Mouse (Mus musculus): Measurements from ENCODE around the gene Pmepa1. TPM values are rescaled to one million over a fixed set of nuclear protein-coding genes. Genes with fewer than 3 reads are reported as not detected.
A peak's percentile ranks its signal among the peaks of the same experiment; 100 is the strongest.

Gene Pmepa1
- polyA plus RNA-seq, 1 experiment from 2014 or later, result 6.9 TPM

DNA sequence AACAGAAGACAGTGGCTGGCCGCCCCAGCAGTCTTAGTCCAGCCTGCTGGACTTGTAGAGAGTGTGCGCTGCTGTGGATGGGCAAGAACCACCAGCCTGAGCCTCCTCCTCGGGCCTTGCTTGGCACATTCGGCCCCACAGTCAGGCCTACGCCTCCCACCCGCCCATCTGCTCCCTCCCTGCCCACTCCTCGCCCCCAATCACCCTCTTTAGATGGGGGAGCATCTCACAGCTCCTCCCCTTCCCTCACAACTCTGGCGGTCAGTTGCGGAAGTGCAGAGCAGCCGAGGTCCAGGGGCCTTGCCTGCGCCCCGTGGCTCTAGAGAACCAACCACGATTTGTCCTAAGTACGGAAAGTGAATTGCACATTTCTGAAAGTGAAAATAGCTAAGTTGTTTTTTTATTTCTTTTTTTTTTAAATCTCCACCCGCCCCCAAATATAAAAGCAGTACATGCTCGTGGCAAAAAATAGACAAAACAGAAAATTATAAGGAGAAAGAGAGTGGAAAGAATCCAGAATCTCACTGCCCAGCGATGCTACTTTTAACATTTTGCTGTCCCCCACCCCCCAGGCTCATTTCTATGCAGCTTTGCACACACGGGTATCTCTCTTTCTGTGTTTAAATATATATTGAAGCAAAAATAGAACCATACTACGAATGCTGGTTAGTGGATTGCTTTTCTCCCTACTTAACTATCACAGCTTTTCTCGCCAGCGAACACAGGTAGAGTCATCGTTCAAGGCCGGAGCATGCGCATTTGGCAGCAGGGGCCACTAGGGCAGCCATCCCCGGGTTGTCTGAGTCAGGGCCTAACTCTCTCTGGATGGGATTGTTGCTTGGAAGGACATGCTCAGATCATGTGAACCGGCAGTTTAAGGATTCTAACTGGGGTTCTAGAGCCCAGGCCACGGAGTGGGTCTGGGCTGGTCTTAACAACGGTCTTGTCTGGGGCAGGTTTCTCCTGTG is 24.6 kb upstream of the Pmepa1 start:
- Histone ChIP-seq H3K4me3 (ENCODE audit: low read depth, low read length) (no peak overlapping the region), H3K4me2 (ENCODE audit: low read length) (no peak overlapping the region), H3K9me3 (replicated peaks; ENCODE audit: control insufficient read depth, low read length) (no peaks in the 10 kb centered on the region), H3K27ac (ENCODE audit: low read depth, low read length) (no peak overlapping the region), H3K27me3 (replicated peaks; ENCODE audit: control insufficient read depth, insufficient read depth, low read length) (no peaks in the 10 kb centered on the region), H3K36me3 (ENCODE audit: control insufficient read depth, insufficient read depth, low read length) (no peaks in the 10 kb centered on the region), H3K4me1 (ENCODE audit: control insufficient read depth, insufficient read depth, low read length) (no peaks in the 10 kb centered on the region), H3K9ac (ENCODE audit: low read length) (no peak overlapping the region)
- DNase-seq (ENCODE audit: low spot score) (peak; percentile 12), ATAC-seq (no peak)
- WGBS, result 74% methylated on average over 28 of the region's 28 CpGs

DNA sequence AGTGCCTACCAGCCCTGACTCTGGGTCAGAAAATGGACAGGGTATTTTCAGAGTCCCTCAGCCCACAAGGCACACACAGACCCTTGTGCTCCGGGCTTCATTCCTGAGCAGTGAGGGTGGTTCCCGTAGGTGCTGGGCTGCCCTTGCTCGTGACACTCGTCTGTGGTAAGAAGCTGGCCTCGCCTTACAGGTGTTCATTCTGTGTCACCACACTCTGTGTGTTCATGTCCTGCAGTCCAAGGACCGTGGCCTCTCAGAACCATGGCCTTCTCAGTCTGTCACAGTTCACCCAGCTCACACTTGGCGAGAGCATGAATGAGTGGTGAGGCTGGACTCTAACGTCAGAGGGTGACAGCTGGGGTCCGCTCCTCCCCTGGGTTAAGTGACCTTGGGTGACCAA is 20.1 kb upstream of the Pmepa1 start:
- H3K4me2 ChIP-seq (ENCODE audit: low read length), result no peak overlapping the region
- no peak overlapping the region for H3K4me3 ChIP-seq (ENCODE audit: low read depth, low read length)
- H3K36me3 ChIP-seq (ENCODE audit: control insufficient read depth, insufficient read depth, low read length), result no peaks in the 10 kb centered on the region
- no peak for ATAC-seq
- 83% methylated on average over 9 of the region's 9 CpGs for WGBS
- H3K27ac ChIP-seq (ENCODE audit: low read depth, low read length), result no peak overlapping the region
- H3K9me3 ChIP-seq (replicated peaks; ENCODE audit: control insufficient read depth, low read length), result no peaks in the 10 kb centered on the region
- no peak overlapping the region for H3K9ac ChIP-seq (ENCODE audit: low read length)
- H3K4me1 ChIP-seq (ENCODE audit: control insufficient read depth, insufficient read depth, low read length), result no peaks in the 10 kb centered on the region
- no peaks in the 10 kb centered on the region for H3K27me3 ChIP-seq (replicated peaks; ENCODE audit: control insufficient read depth, insufficient read depth, low read length)
- no peak for DNase-seq (ENCODE audit: low spot score)

DNA sequence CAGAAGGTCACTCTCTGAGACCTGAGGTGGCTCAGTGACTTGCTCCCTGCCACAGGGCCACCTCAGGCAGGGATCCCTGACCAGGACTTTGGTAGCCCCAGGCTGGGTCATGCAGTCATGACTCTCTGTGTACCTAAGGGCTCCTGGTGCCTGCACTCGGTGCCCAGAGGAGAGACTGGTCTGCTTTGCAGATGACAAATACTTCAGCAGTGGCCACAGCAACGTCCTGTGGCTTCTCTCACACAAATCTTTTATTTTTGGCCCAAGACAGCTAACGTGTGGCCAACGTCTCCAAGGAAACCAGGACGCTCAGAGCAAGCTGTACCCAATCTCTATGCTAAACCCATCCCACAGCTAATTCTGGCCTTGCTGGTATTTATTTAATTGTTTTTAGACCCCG is 16.7 kb upstream of the Pmepa1 start:
- ATAC-seq, result no peak
- Histone ChIP-seq H3K27ac (ENCODE audit: low read depth, low read length) (no peak overlapping the region), H3K4me3 (ENCODE audit: low read depth, low read length) (no peak overlapping the region), H3K9me3 (replicated peaks; ENCODE audit: control insufficient read depth, low read length) (no peaks in the 10 kb centered on the region), H3K4me2 (ENCODE audit: low read length) (no peak overlapping the region), H3K9ac (ENCODE audit: low read length) (no peak overlapping the region), H3K27me3 (replicated peaks; ENCODE audit: control insufficient read depth, insufficient read depth, low read length) (no peaks in the 10 kb centered on the region), H3K4me1 (ENCODE audit: control insufficient read depth, insufficient read depth, low read length) (no peaks in the 10 kb centered on the region), H3K36me3 (ENCODE audit: control insufficient read depth, insufficient read depth, low read length) (no peaks in the 10 kb centered on the region)
- no peak for DNase-seq (ENCODE audit: low spot score)
- WGBS, result 65% methylated on average over 6 of the region's 6 CpGs

DNA sequence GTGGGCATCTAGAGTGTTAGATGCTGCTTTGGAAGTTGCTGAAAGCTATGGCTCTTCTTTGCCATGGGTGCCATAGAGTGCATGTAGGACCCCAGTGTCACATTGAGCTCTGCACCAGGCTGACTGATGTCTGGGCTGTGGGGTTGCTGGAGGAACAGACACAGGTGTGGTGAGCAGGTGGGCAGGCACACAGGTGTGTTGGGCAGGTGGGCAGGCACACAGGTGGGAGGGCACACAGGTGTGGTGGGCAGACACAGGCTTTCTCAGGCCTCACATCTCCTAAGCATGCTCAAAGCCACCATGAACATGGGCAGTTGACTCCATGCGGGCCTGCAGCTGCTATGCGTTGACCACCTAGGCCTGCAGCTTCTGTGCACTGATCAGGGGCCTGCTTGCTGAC is 16.2 kb upstream of the Pmepa1 start:
- Histone ChIP-seq H3K9me3 (replicated peaks; ENCODE audit: control insufficient read depth, low read length) (no peaks in the 10 kb centered on the region), H3K27me3 (replicated peaks; ENCODE audit: control insufficient read depth, insufficient read depth, low read length) (no peaks in the 10 kb centered on the region), H3K27ac (ENCODE audit: low read depth, low read length) (no peak overlapping the region), H3K4me3 (ENCODE audit: low read depth, low read length) (no peak overlapping the region), H3K4me2 (ENCODE audit: low read length) (no peak overlapping the region), H3K9ac (ENCODE audit: low read length) (no peak overlapping the region), H3K36me3 (ENCODE audit: control insufficient read depth, insufficient read depth, low read length) (no peaks in the 10 kb centered on the region), H3K4me1 (ENCODE audit: control insufficient read depth, insufficient read depth, low read length) (no peaks in the 10 kb centered on the region)
- WGBS, result 86% methylated on average over 2 of the region's 2 CpGs
- ATAC-seq (no peak), DNase-seq (ENCODE audit: low spot score) (no peak)

DNA sequence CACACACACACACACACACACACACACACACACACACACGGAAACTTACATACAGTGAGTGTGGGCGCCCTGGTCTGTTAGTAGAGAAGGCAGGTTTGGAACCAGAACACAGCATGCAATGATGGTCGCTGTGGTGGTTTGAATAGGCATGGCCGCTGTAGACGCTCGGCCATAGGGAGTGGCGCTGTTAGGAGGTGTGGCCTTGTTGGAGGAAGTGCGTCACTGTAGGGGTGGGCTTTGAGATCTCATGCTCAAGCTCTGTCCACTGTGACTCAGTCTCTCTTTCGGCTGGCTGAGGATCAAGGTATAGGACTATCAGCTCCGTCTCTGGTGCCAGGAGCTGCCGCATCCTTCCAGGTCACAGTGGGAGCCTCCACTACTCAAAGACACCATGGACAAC is 14.6 kb upstream of the Pmepa1 start:
- DNase-seq (ENCODE audit: low spot score) (no peak), ATAC-seq (no peak)
- H3K9ac ChIP-seq (ENCODE audit: low read length), result no peak overlapping the region
- 93% methylated on average over 11 of the region's 11 CpGs for WGBS
- no peak overlapping the region for H3K27ac ChIP-seq (ENCODE audit: low read depth, low read length)
- no peak overlapping the region for H3K4me2 ChIP-seq (ENCODE audit: low read length)
- no peaks in the 10 kb centered on the region for H3K27me3 ChIP-seq (replicated peaks; ENCODE audit: control insufficient read depth, insufficient read depth, low read length)
- no peaks in the 10 kb centered on the region for H3K4me1 ChIP-seq (ENCODE audit: control insufficient read depth, insufficient read depth, low read length)
- H3K36me3 ChIP-seq (ENCODE audit: control insufficient read depth, insufficient read depth, low read length), result no peaks in the 10 kb centered on the region
- no peaks in the 10 kb centered on the region for H3K9me3 ChIP-seq (replicated peaks; ENCODE audit: control insufficient read depth, low read length)
- H3K4me3 ChIP-seq (ENCODE audit: low read depth, low read length), result no peak overlapping the region

DNA sequence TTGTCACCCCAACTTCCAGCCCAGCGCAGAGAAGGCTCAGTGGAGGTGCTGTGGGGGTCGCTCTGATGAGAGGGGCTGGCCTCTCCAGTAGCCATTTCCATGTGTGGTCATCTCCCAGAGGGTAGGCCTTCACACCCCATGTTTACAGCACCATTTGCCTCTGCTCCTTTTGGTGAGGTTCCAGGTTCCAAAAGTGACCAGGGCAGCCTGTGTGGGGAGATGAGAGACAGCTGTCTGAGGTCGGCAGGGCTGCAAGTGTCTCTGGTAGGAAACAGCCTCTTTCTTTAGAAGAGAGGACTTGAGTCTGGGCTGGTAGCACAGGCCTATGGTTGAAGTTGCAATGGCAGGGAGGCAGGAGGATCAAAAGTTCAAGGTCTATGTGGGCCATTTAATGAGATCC is 13.6 kb upstream of the Pmepa1 start:
- ATAC-seq (no peak), DNase-seq (ENCODE audit: low spot score) (no peak)
- 89% methylated on average over 3 of the region's 3 CpGs for WGBS
- H3K4me1 ChIP-seq (ENCODE audit: control insufficient read depth, insufficient read depth, low read length), result no peaks in the 10 kb centered on the region
- H3K27me3 ChIP-seq (replicated peaks; ENCODE audit: control insufficient read depth, insufficient read depth, low read length), result no peaks in the 10 kb centered on the region
- no peaks in the 10 kb centered on the region for H3K9me3 ChIP-seq (replicated peaks; ENCODE audit: control insufficient read depth, low read length)
- H3K4me3 ChIP-seq (ENCODE audit: low read depth, low read length), result no peak overlapping the region
- H3K9ac ChIP-seq (ENCODE audit: low read length), result no peak overlapping the region
- H3K4me2 ChIP-seq (ENCODE audit: low read length), result no peak overlapping the region
- H3K27ac ChIP-seq (ENCODE audit: low read depth, low read length), result no peak overlapping the region
- H3K36me3 ChIP-seq (ENCODE audit: control insufficient read depth, insufficient read depth, low read length), result no peaks in the 10 kb centered on the region

DNA sequence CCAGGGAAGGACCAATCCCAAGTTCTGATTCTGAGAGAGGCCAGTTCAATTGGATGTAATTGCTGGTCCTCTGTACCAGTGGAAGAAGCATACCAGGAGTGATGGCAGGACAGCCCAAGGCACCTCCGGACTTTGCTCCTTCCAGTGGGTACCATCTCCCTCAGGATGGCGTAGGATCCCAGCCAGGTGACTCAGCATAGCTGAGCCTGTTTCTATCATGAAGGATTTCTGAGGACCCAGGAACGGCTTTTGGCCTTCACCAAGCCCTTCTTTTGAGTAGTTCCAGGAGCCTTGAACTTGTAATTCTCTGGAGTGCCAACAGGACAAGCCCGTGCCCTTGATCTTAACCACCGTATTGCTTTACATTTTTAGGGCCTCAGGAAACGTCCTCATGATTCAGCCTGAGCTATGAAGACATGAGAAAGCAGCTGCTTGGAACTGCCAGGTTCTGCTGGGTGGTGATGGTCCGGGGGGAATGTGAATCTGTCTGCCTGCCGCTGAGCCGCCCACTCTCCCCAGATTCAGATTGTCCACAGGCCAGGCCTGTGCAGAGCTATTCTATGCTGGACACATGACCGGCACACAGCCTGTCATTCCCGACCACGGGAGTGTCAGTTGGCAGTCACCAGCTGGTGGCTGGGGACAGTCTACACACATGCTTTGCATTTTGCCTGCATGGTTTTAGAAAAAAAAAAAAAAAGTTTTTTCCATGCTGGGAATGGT is 9.6 kb upstream of the Pmepa1 start:
- H3K9ac ChIP-seq (ENCODE audit: low read length), result no peak overlapping the region
- no peaks in the 10 kb centered on the region for H3K36me3 ChIP-seq (ENCODE audit: control insufficient read depth, insufficient read depth, low read length)
- ATAC-seq (no peak), DNase-seq (ENCODE audit: low spot score) (no peak)
- no peak overlapping the region for H3K4me2 ChIP-seq (ENCODE audit: low read length)
- no peaks in the 10 kb centered on the region for H3K27me3 ChIP-seq (replicated peaks; ENCODE audit: control insufficient read depth, insufficient read depth, low read length)
- 90% methylated on average over 12 of the region's 12 CpGs for WGBS
- no peak overlapping the region for H3K4me3 ChIP-seq (ENCODE audit: low read depth, low read length)
- H3K9me3 ChIP-seq (replicated peaks; ENCODE audit: control insufficient read depth, low read length), result no peaks in the 10 kb centered on the region
- no peak overlapping the region for H3K27ac ChIP-seq (ENCODE audit: low read depth, low read length)
- no peaks in the 10 kb centered on the region for H3K4me1 ChIP-seq (ENCODE audit: control insufficient read depth, insufficient read depth, low read length)

DNA sequence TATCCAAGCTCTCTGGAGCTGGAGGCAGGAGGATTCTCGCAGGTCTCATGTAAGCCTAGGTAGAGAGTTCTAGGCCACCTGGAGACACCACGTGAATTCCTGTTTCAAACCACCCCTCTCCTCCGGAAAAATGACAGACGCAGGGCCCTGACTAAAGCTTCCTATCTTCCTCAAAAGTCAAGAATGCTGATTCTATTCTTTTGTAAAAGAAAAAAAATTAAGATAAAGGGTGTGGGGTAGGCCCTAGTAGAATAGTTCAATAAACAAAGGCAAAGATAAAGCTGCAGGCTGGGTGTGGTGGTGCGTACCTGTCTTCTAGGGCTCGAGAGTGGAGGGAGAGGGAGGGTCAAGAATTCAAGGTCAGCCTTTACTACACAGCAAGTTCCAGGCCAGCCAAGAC is 8.4 kb upstream of the Pmepa1 start:
- H3K9me3 ChIP-seq (replicated peaks; ENCODE audit: control insufficient read depth, low read length), result no peaks in the 10 kb centered on the region
- H3K36me3 ChIP-seq (ENCODE audit: control insufficient read depth, insufficient read depth, low read length), result no peaks in the 10 kb centered on the region
- H3K4me2 ChIP-seq (ENCODE audit: low read length), result no peak overlapping the region
- DNase-seq (ENCODE audit: low spot score) (no peak), ATAC-seq (no peak)
- no peak overlapping the region for H3K27ac ChIP-seq (ENCODE audit: low read depth, low read length)
- H3K9ac ChIP-seq (ENCODE audit: low read length), result no peak overlapping the region
- no peaks in the 10 kb centered on the region for H3K4me1 ChIP-seq (ENCODE audit: control insufficient read depth, insufficient read depth, low read length)
- H3K4me3 ChIP-seq (ENCODE audit: low read depth, low read length), result no peak overlapping the region
- WGBS, result 85% methylated on average over 6 of the region's 6 CpGs
- no peaks in the 10 kb centered on the region for H3K27me3 ChIP-seq (replicated peaks; ENCODE audit: control insufficient read depth, insufficient read depth, low read length)

DNA sequence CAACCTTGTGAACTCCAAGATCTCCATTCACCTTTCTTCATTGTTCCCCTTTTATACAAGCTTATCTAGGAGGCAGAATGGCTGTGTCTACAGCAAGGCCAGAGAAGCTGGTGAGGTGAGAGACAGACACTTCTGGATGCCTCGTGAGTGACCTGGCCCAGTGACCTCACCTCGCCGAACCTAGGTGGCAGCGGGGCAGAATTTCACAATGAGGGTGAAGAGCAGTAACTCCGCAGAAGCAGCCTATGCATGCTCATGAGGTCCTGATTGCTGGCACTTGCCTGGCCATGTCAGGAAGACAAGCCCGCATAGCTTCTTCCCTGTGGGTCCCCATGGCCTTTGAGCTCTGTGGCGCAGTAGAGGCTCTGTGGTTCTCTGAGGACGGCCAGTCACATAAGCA is 5.9 kb upstream of the Pmepa1 start:
- Histone ChIP-seq H3K9me3 (replicated peaks; ENCODE audit: control insufficient read depth, low read length) (no peaks in the 10 kb centered on the region), H3K4me2 (ENCODE audit: low read length) (no peak overlapping the region), H3K36me3 (ENCODE audit: control insufficient read depth, insufficient read depth, low read length) (no peaks in the 10 kb centered on the region), H3K27ac (ENCODE audit: low read depth, low read length) (no peak overlapping the region), H3K4me3 (ENCODE audit: low read depth, low read length) (no peak overlapping the region), H3K27me3 (replicated peaks; ENCODE audit: control insufficient read depth, insufficient read depth, low read length) (no peaks in the 10 kb centered on the region), H3K9ac (ENCODE audit: low read length) (no peak overlapping the region), H3K4me1 (ENCODE audit: control insufficient read depth, insufficient read depth, low read length) (peaks cover 2% of the 10 kb centered on the region; the same call in 1 of the 2 replicates)
- WGBS, result 91% methylated on average over 8 of the region's 8 CpGs
- ATAC-seq (no peak), DNase-seq (ENCODE audit: low spot score) (no peak)
